Mouse (Mus musculus) kidney, postnatal 25 days (tissue): ENCODE measurements around the gene Gm17490.
"Not testable (repeated sequence)": the region's sequence is repeated elsewhere in the genome, so short reads cannot be mapped to it uniquely, and the experiment has no call there.

Experiments
- DNase-seq, 2 experiments: peaks; one replicate each; pipeline ENCODE4 v3.0.0; 2021; ENCODE audit warnings: mixed read lengths in 2 of 2

Gm17490 gene

GRCm38 (mm10) chr2:11623726-11624125 is 2.3 kb downstream of the Gm17490 start:
- DNase-seq, result no peak

GRCm38 (mm10) chr2:11623173-11623572 is 2.9 kb downstream of the Gm17490 start:
- no peak for DNase-seq

- no peak for DNase-seq
Observed at GRCm38 (mm10) chr2:11619598-11619997, 6.5 kb downstream of the Gm17490 start.

- DNase-seq, result no peak
Observed at GRCm38 (mm10) chr2:11616846-11617245, 9.2 kb downstream of the Gm17490 start.

- DNase-seq, result not testable (repeated sequence)
Observed at GRCm38 (mm10) chr2:11612939-11613338, 13.1 kb downstream of the Gm17490 start.

GRCm38 (mm10) chr2:11606718-11607117 is 19.3 kb downstream of the Gm17490 start:
- not testable (repeated sequence) for DNase-seq

- no peak for DNase-seq
Observed at GRCm38 (mm10) chr2:11604911-11605310, 21.2 kb downstream of the Gm17490 start.

GRCm38 (mm10) chr2:11604053-11604452 is 22.0 kb downstream of the Gm17490 start, which contains the start of gene Rbm17:
Gene Rbm17 (minus strand): TSS chr2:11604153.
- DNase-seq, result no peak

- DNase-seq, result peak; percentile 95 to 96
Observed at GRCm38 (mm10) chr2:11602506-11603489, 23.3 kb downstream of the Gm17490 start.

GRCm38 (mm10) chr2:11601795-11602194 is 24.3 kb downstream of the Gm17490 start:
- no peak for DNase-seq

GRCm38 (mm10) chr2:11597906-11598305 is 28.2 kb downstream of the Gm17490 start:
- DNase-seq, result peak; percentile 42 to 72

GRCm38 (mm10) chr2:11596690-11597089 is 29.4 kb downstream of the Gm17490 start:
- DNase-seq, result no peak

- DNase-seq, result no peak
Observed at GRCm38 (mm10) chr2:11587996-11588395, 38.1 kb downstream of the Gm17490 start.

- DNase-seq, result no peak
Observed at GRCm38 (mm10) chr2:11579399-11579798, 46.7 kb downstream of the Gm17490 start.

GRCm38 (mm10) chr2:11578187-11578586 is 47.9 kb downstream of the Gm17490 start:
- DNase-seq, result no peak
